Mouse (Mus musculus) embryonic facial prominence, embryonic 11.5 days (tissue): ENCODE data around the gene Fgfr3. TPM values are rescaled to one million over a fixed set of nuclear protein-coding genes. Genes with fewer than 3 reads are reported as not detected.
A peak's percentile ranks its signal among the peaks of the same experiment; 100 is the strongest.

Experiments
- ATAC-seq: fragments of 200-750 bp; cut with Nextera tagmentation; replicated peaks from 2 replicates; pipeline ENCODE4 v1.8.0; 2017; ENCODE audit warnings: low read depth; ENCODE audit not compliant: insufficient number of reproducible peaks, low FRiP score, low TSS enrichment
- DNase-seq: peaks from one replicate; pipeline ENCODE4 v3.0.0-alpha.2; 2015; ENCODE audit warnings: low spot score
- H3K27ac ChIP-seq: fragments of 300-500 bp; sonication (generic); replicated peaks from 2 replicates; pipeline ENCODE4 v1.5.1; 2014; ENCODE audit warnings: mild to moderate bottlenecking, low read depth, low read length, control low read depth
- H3K27me3 ChIP-seq: fragments of 300-500 bp; sonication (generic); 2 replicates; pipeline ENCODE4 v1.6.1; 2014; ENCODE audit warnings: mild to moderate bottlenecking, low read length, moderate library complexity, mixed read lengths; ENCODE audit not compliant: control insufficient read depth, insufficient read depth
- H3K36me3 ChIP-seq: fragments of 300-500 bp; sonication (generic); replicated peaks from 2 replicates; pipeline ENCODE4 v1.6.1; 2014; ENCODE audit warnings: low read depth, mild to moderate bottlenecking, low read length, moderate library complexity, mixed read lengths; ENCODE audit not compliant: control insufficient read depth, insufficient read depth
- H3K4me1 ChIP-seq: fragments of 300-500 bp; sonication (generic); 2 replicates; pipeline ENCODE4 v1.6.1; 2014; ENCODE audit warnings: low read length, mixed read lengths; ENCODE audit not compliant: control insufficient read depth, insufficient read depth
- H3K4me2 ChIP-seq: fragments of 300-500 bp; sonication (generic); 2 replicates; pipeline ENCODE4 v1.6.1; 2014; ENCODE audit warnings: low read depth, mild to moderate bottlenecking, control low read depth, low read length, moderate library complexity
- H3K4me3 ChIP-seq: fragments of 300-500 bp; sonication (generic); 2 replicates; pipeline ENCODE4 v1.5.1; 2014; ENCODE audit warnings: low read depth, low read length, control low read depth
- H3K9ac ChIP-seq: fragments of 300-500 bp; sonication (generic); replicated peaks from 2 replicates; pipeline ENCODE4 v1.6.1; 2014; ENCODE audit warnings: mild to moderate bottlenecking, control low read depth, low read length
- H3K9me3 ChIP-seq: fragments of 300-500 bp; sonication (generic); replicated peaks from 2 replicates; pipeline ENCODE4 v1.6.1; 2016; ENCODE audit warnings: mild to moderate bottlenecking, low read length, inconsistent platforms, mixed read lengths; ENCODE audit not compliant: control insufficient read depth
- WGBS: fragments of 180-500 bp; shearing (Covaris S2); extraction: QIAGEN DNeasy Blood & Tissue Kit; methylation state at CpG from one replicate; pipeline ENCODE4 v1.1.7; 2014; 5-methylcytosine and 5-hydroxymethylcytosine counted together
- polyA plus RNA-seq: library from polyadenylated mRNA; unstranded; fragments of >200 nt; fragmentation: Nextera tagmentation; extraction: Ambion mirVana; gene quantifications from 2 replicates; pipeline ENCODE4 v1.2.1, GENCODE M21; 2014

The Fgfr3 gene
- polyA plus RNA-seq, 1 experiment from 2014 or later = 7.6 TPM

GRCm38 (mm10) chr5:33782345-33782998, 61.0 kb downstream of the Fgfr3 start, which contains the start of gene Letm1:
Letm1 (minus strand) TSS chr5:33782817.
- no peaks in the 10 kb centered on the region for H3K4me1 ChIP-seq
- no peaks in the 10 kb centered on the region for H3K27me3 ChIP-seq
- H3K36me3 ChIP-seq = peaks cover 2% of the 10 kb centered on the region
- WGBS = 0% methylated on average over 63 of the region's 65 CpGs
- peak within 1 kb of the TSS; percentile 75 for H3K27ac ChIP-seq
- peak within 1 kb of the TSS; percentile 87 for H3K4me2 ChIP-seq
- no peaks in the 10 kb centered on the region for H3K9me3 ChIP-seq
- peak within 1 kb of the TSS; percentile 86 for H3K4me3 ChIP-seq
- ATAC-seq (peak; percentile 100), DNase-seq (peak; percentile 97)
- peak within 1 kb of the TSS; percentile 89 for H3K9ac ChIP-seq

GRCm38 (mm10) chr5:33782999-33783390, 61.5 kb downstream of the Fgfr3 start:
- no peaks in the 10 kb centered on the region for H3K4me1 ChIP-seq
- peak overlapping the region; percentile 87 for H3K4me2 ChIP-seq
- peak overlapping the region; percentile 86 for H3K4me3 ChIP-seq
- peak overlapping the region; percentile 89 for H3K9ac ChIP-seq
- ATAC-seq (peak; percentile 76), DNase-seq (no peak)
- H3K27me3 ChIP-seq = no peaks in the 10 kb centered on the region
- no peaks in the 10 kb centered on the region for H3K9me3 ChIP-seq
- no peak overlapping the region for H3K27ac ChIP-seq
- no peaks in the 10 kb centered on the region for H3K36me3 ChIP-seq
- 9% methylated on average over 6 of the region's 6 CpGs for WGBS

Other genes starting within 250 kb of the Fgfr3 start
- 63.3 and 64.9 TPM in 2 replicates for gene Fam53a, start 92.0 kb upstream of the Fgfr3 start, polyA plus RNA-seq
- 0.74 and 0.97 TPM in 2 replicates for gene Gm9903, start 91.7 kb upstream of the Fgfr3 start, polyA plus RNA-seq
- gene Slbp, start 69.1 kb upstream of the Fgfr3 start, polyA plus RNA-seq = 323 and 360 TPM in 2 replicates
- gene Tacc3, start 63.5 kb upstream of the Fgfr3 start, polyA plus RNA-seq = 318 and 328 TPM in 2 replicates
- 38.6 and 39.9 TPM in 2 replicates for gene Tmem129, start 63.3 kb upstream of the Fgfr3 start, polyA plus RNA-seq
- 46.1 and 48.9 TPM in 2 replicates for gene Letm1, start 61.1 kb downstream of the Fgfr3 start, polyA plus RNA-seq
- gene Nsd2, start 99.1 kb downstream of the Fgfr3 start, polyA plus RNA-seq = 73.6 and 78.1 TPM in 2 replicates
- 57.7 and 63.7 TPM in 2 replicates for gene Nelfa, start 214.7 kb downstream of the Fgfr3 start, polyA plus RNA-seq